Mouse (Mus musculus): Measurements from ENCODE around the gene Lrmda.

The Lrmda gene

DNA sequence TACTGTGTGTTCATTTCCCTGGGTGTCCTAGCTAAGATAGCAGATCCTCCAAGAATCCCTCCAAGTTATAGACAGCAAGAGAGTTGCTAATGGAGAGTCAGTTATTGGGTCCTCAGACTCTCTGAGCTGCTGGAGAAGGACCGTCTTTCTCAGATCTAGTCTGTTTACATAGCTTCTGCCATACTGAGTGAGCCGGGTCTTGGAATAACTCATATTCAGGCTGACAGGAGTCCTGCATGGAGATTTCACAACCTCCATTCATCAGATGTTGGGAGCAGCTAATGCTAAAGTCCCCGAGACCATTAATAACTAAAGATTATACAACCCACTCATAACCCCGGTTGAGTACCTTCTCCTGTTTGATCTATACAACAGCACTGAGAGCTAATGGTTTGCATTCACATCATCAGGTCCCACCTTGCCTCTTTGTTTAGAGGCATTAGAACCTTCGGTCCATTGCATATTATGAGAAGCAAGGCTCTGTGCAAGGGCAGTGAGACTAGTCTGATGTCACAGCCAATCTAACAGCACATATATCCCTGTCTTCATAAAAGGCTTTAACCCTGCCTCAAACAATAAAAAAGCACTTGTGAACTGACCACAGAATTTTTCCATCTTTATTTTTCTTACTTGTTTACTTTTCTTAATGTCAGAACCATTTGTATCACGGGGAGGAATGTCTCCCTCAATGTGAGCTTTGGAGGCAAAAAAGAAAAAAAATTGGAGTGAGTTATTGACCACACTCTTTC, 1037.9 kb downstream of the Lrmda start:
- DNase-seq (ENCODE audit: low spot score) = no peak

GRCm38 (mm10) chr14:23057987-23058386, 1038.5 kb downstream of the Lrmda start:
- DNase-seq (ENCODE audit: low spot score) = no peak

DNA sequence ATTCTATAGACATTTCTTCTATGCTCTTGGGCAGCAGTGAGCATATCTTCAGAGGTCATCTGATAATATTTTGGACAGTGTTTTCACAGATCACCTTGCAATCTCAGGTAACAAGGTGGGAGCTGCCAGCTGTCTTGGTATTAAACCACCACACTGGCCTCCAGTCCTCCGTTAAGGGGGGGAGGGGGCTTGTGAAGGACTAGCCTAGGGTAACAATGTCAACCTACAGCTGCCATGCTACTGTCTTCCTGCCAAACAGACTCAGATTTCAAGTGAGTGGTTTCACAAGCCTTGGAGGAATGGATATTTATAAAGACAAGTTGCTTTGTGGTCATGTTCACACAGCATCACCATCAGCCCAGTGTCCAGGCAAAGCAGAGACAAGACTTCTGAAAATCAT, 1059.2 kb downstream of the Lrmda start:
- no peak for DNase-seq (ENCODE audit: low spot score)

- DNase-seq (ENCODE audit: low spot score) = no peak
Observed at GRCm38 (mm10) chr14:23084241-23084773, 1064.8 kb downstream of the Lrmda start.

DNA sequence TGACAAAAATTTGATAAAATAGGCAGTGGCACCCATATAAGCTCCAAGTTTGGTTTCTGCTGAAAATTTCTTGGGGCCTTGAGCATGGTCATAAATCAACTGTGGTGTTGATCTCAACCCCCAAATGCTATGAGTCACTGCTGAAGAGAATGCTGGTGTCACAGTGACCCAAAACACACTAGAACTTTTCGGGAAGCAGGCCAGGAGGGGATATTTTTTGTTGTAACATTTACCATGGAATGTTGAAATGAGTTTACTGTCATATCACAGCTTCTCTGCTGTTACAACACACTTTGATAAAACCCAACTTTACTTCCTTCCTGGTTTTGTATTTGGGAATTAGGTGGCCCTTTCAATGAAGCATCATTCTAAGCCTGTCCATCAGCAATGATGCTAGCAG, 1065.3 kb downstream of the Lrmda start:
- no peak for DNase-seq (ENCODE audit: low spot score)

DNA sequence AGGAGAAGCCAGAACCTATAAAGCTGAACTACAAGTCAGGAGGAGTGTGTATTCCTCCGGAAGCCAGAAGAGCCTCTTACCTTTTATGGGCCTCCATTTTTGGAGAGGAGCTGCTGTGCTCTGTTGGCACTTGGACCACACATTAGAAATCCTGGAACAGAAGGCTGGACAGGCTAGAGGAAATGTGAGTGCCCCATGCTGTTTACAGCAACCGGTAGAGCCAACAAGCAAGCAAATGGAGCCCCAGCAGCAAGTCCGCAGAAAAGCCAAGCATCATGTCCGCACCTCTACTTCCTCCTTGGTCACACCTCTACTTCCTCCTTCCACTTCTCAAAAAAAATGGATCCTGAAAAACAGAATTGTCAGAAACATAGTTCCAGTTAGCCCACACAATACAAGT, 1073.8 kb downstream of the Lrmda start:
- DNase-seq (ENCODE audit: low spot score) = no peak

GRCm38 (mm10) chr14:23094546-23095157, 1075.1 kb downstream of the Lrmda start:
- no peak for DNase-seq (ENCODE audit: low spot score)

DNA sequence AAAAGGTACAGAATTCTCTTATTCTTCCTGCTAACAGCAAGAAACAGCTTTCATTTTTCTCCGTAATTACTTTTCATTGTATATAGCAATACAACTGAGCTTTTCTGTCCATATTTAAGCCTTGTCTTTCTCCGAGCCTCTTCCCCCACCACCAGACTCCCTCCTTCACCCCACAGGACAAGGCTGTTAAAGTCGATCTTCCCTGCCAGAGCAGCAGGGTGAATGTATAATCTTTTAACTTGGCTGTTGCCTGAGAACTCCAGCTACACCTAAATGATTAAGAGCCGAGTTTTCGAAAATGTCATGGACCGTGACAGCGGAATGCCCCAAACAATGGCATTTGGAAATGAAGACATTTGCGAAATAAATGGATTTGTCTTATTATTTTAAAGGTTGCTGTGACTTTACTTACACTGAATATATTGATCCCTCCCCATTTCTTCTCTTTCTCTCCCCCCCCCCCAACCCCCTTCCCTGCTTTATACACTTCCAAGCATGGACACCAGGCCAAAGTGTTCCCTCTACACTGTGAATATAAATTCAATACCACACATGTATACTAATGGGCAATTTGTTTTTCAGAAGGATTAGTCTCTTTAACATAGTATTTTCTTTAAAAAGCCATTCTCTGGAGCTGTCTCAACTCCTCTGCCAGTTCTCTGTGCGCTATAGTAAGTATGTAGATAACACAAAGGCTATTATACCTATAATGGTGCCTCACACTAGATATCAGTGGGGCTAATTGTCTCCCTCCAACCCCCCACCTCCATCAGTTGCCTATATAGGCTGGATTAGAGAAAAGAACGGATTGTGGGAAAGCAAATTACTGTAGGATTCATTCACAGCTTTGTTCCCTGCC, 1075.9 kb downstream of the Lrmda start:
- DNase-seq (ENCODE audit: low spot score) = no peak

- DNase-seq (ENCODE audit: low spot score) = no peak
Observed at GRCm38 (mm10) chr14:23096017-23096336, 1076.5 kb downstream of the Lrmda start.

DNA sequence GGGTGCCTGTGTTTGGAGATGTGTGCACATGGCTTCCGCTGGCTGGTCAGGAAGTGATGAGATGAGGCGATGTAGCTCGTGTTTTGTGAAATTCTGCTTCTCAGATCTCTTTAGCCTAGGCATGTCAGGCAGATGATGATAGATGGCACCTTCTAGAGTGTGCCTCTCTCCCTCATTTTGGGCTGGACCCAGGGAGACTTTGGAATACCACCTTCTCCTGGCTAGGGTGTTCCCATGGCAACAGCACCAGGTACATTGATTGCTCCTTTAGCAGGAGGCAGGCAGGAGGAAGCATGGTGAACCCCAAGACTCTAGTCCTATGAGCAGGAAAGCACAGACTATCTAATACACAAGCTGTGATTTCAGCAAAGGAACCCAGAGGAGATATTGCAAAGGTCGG, 1076.9 kb downstream of the Lrmda start:
- DNase-seq (ENCODE audit: low spot score) = no peak

Data from urinary bladder, postnatal 10 days (tissue).